Mouse (Mus musculus): ENCODE measurements at regions not wholly inside any gene's neighbourhood (a gene's known extent, or its start where the extent isn't known, plus 50 kb on each side); places are given as distances from the start of the nearest gene placed in this dataset.

GRCm38 (mm10) chr13:25403182-25403795 is 133.0 kb upstream of the Nrsn1 start:
- Histone ChIP-seq H3K4me3 (no peak overlapping the region), H3K27me3 (no peaks in the 10 kb centered on the region), H3K9ac (no peak overlapping the region), H3K36me3 (no peaks in the 10 kb centered on the region), H3K27ac (no peak overlapping the region), H3K4me1 (0 out of 2 replicates have a peak, but pooled peaks cover 2% of the 10 kb centered on the region), H3K9me3 (no peaks in the 10 kb centered on the region), H3K4me2 (no peak overlapping the region)
- 49% methylated on average over 3 of the region's 3 CpGs for WGBS
- no peak for ATAC-seq (ENCODE audit: insufficient number of reproducible peaks, low FRiP score, low TSS enrichment, low read depth)

DNA sequence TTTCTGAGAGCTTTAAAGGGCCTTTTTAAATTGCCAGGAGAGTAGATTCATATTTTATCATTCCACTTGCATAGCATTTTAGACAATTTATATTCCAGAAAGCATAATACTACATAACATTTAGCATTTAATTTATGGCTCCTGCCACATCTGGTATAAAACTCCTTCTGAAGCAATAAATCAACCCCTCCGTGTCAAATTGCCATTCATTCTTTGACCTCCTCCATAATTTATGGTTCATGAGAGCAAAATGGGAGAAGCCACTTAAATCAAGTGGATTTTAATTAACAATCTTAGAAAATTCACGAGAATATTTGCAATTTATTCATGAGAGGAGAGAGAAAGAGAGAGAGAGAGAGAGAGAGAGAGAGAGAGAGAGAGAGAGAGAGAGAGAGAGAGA is 132.4 kb upstream of the Nrsn1 start:
- Histone ChIP-seq H3K27ac (no peak overlapping the region), H3K4me1 (0 out of 2 replicates have a peak, but pooled peaks cover 2% of the 10 kb centered on the region), H3K9ac (no peak overlapping the region), H3K4me2 (no peak overlapping the region), H3K4me3 (no peak overlapping the region), H3K36me3 (no peaks in the 10 kb centered on the region), H3K9me3 (no peaks in the 10 kb centered on the region), H3K27me3 (no peaks in the 10 kb centered on the region)
- 10% methylated on average over 2 of the region's 2 CpGs for WGBS
- no peak for ATAC-seq (ENCODE audit: insufficient number of reproducible peaks, low FRiP score, low TSS enrichment, low read depth)

DNA sequence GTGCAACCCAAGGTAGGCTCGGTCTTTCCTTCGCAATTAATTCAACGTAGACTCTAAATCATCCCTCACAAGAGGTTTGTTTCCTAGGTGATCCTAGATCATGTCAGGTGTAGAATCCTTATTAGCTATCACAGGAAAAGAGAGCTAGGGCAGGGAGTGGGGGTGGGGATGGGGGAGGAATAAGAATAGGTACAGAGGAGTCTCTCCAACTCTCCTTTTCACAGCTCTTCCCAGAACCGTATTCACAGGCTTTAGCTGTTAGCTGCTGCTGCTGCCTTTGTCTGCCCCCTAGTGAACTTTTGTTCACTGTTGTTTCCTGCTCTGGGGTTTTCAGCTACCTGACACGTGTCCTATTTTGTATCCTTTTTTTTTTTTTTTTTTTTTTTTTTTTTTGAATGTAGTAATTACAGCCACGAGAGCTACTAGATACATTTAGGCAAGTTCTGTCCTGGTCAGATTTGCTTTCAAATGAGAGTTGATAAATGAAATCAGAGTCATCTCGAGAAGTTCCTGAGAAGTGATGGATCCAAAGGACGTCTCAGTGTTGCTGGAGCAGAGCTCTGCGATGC is 131.7 kb upstream of the Nrsn1 start:
- WGBS = 51% methylated on average over 9 of the region's 9 CpGs
- ATAC-seq (ENCODE audit: insufficient number of reproducible peaks, low FRiP score, low TSS enrichment, low read depth) = no peak
- Histone ChIP-seq H3K4me3 (no peak overlapping the region), H3K4me2 (no peak overlapping the region), H3K9me3 (no peaks in the 10 kb centered on the region), H3K9ac (no peak overlapping the region), H3K36me3 (no peaks in the 10 kb centered on the region), H3K27me3 (no peaks in the 10 kb centered on the region), H3K4me1 (0 out of 2 replicates have a peak, but pooled peaks cover 2% of the 10 kb centered on the region), H3K27ac (no peak overlapping the region)

- H3K4me1 ChIP-seq = no peaks in the 10 kb centered on the region
- H3K9me3 ChIP-seq = no peaks in the 10 kb centered on the region
- WGBS = 29% methylated on average over 5 of the region's 5 CpGs
- no peak overlapping the region for H3K9ac ChIP-seq
- H3K4me2 ChIP-seq = no peak overlapping the region
- H3K27me3 ChIP-seq = no peaks in the 10 kb centered on the region
- H3K36me3 ChIP-seq = no peaks in the 10 kb centered on the region
- no peak overlapping the region for H3K4me3 ChIP-seq
- no peak for ATAC-seq (ENCODE audit: insufficient number of reproducible peaks, low FRiP score, low TSS enrichment, low read depth)
- no peak overlapping the region for H3K27ac ChIP-seq
Observed at GRCm38 (mm10) chr13:25392770-25393290, 122.5 kb upstream of the Nrsn1 start.

GRCm38 (mm10) chr13:25362627-25362967 is 92.3 kb upstream of the Nrsn1 start:
- Histone ChIP-seq H3K36me3 (no peaks in the 10 kb centered on the region), H3K4me2 (no peak overlapping the region), H3K9ac (no peak overlapping the region), H3K9me3 (no peaks in the 10 kb centered on the region), H3K27me3 (no peaks in the 10 kb centered on the region), H3K4me3 (no peak overlapping the region), H3K4me1 (peaks cover 3% of the 10 kb centered on the region; the same call in 1 of the 2 replicates), H3K27ac (no peak overlapping the region)
- 72% methylated on average over 4 of the region's 4 CpGs for WGBS
- ATAC-seq (ENCODE audit: insufficient number of reproducible peaks, low FRiP score, low TSS enrichment, low read depth) = no peak

DNA sequence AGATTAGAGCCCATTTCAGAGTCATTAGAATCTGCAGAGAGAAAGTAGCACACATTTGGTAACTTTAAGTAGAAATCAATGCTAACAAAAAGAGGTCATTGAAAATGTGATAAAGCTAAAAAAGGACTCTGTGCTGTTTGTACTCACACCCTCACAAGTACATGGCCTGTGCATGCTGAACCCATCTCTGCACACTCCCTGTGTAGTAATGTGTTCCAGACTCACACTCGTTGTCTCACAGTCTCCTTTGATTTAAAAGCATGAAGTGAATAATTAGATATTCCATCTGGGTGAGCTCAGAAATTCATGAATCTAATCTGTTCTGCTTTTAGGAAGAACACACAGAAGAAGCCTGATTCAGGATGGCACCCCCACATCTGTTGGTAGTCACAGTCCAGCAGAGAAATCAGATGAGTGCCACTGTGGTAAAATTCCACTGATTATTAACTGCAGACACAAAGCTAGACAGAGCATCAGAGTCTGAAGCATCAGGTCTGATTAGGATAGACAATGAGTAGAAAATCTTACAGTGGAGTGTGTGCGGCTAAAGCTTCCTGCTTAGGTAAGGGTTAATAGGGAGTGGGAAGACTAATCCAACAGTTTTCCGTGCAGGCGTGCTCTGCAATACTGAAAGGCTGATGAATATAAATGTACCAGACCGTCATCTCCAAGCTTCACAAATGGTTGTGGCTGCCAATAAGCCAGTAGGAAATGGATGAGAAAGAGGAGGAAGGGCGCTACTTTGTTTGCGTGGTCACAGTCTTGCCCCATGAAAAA is 91.7 kb upstream of the Nrsn1 start:
- Histone ChIP-seq H3K9me3 (no peaks in the 10 kb centered on the region), H3K27ac (no peak overlapping the region), H3K9ac (no peak overlapping the region), H3K27me3 (no peaks in the 10 kb centered on the region), H3K4me2 (no peak overlapping the region), H3K4me1 (no peaks in the 10 kb centered on the region), H3K4me3 (no peak overlapping the region), H3K36me3 (no peaks in the 10 kb centered on the region)
- 56% methylated on average over 7 of the region's 7 CpGs for WGBS
- ATAC-seq (ENCODE audit: insufficient number of reproducible peaks, low FRiP score, low TSS enrichment, low read depth) = no peak

DNA sequence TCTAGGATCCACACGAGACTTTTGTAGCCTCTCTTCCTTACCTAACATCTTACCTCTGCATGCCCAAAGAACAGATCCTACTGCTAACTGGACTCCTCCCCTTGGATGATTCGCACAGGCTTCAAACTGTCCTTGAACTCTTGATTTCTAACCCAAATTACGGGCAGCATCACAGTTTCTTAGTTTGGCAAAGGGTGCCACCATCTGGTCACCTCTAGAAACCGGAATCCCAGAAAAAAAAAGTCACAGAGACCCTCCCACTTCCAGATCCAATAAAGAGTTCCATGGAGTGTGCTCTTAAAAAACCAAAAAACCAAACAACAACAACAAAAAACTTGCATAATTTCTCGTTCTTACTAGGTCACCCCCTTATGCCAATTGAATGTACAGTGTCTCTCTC is 77.3 kb upstream of the Nrsn1 start:
- ATAC-seq (ENCODE audit: insufficient number of reproducible peaks, low FRiP score, low TSS enrichment, low read depth) = no peak
- Histone ChIP-seq H3K4me1 (no peaks in the 10 kb centered on the region), H3K4me2 (no peak overlapping the region), H3K27ac (no peak overlapping the region), H3K9ac (no peak overlapping the region), H3K36me3 (no peaks in the 10 kb centered on the region), H3K4me3 (no peak overlapping the region), H3K9me3 (no peaks in the 10 kb centered on the region), H3K27me3 (no peaks in the 10 kb centered on the region)
- 47% methylated on average over 5 of the region's 5 CpGs for WGBS

GRCm38 (mm10) chr13:25343309-25343708 is 73.0 kb upstream of the Nrsn1 start:
- H3K27ac ChIP-seq = no peak overlapping the region
- no peaks in the 10 kb centered on the region for H3K4me1 ChIP-seq
- no peaks in the 10 kb centered on the region for H3K9me3 ChIP-seq
- no peak for ATAC-seq (ENCODE audit: insufficient number of reproducible peaks, low FRiP score, low TSS enrichment, low read depth)
- no peak overlapping the region for H3K4me2 ChIP-seq
- no peaks in the 10 kb centered on the region for H3K27me3 ChIP-seq
- 72% methylated on average over 6 of the region's 6 CpGs for WGBS
- H3K36me3 ChIP-seq = no peaks in the 10 kb centered on the region
- H3K4me3 ChIP-seq = no peak overlapping the region
- no peak overlapping the region for H3K9ac ChIP-seq

DNA sequence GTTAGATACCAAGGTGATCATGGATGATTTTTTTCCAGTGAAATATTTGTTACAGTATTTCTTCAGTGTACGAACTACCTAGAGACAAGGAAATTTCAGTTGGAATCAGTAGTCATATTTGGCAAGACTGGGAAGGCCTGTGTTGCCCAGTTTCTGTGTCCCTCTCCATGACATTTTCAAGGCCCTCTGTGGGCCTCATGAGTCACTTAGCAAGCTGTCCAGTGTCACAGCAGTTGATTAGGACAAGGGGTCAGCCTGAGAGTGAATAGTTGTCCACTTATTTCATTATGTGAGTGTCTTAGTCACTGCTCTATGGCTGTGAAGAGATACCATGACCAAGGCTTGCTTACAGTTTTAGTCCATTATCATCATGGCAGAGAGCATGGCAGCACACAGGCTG is 71.5 kb upstream of the Nrsn1 start:
- Histone ChIP-seq H3K27ac (no peak overlapping the region), H3K4me3 (no peak overlapping the region), H3K4me1 (no peaks in the 10 kb centered on the region), H3K36me3 (no peaks in the 10 kb centered on the region), H3K9me3 (no peaks in the 10 kb centered on the region), H3K9ac (no peak overlapping the region), H3K4me2 (no peak overlapping the region), H3K27me3 (no peaks in the 10 kb centered on the region)
- WGBS = 82% methylated on average over 1 of the region's 1 CpGs
- no peak for ATAC-seq (ENCODE audit: insufficient number of reproducible peaks, low FRiP score, low TSS enrichment, low read depth)

- no peaks in the 10 kb centered on the region for H3K36me3 ChIP-seq
- no peak overlapping the region for H3K4me2 ChIP-seq
- ATAC-seq (ENCODE audit: insufficient number of reproducible peaks, low FRiP score, low TSS enrichment, low read depth) = no peak
- H3K27me3 ChIP-seq = no peaks in the 10 kb centered on the region
- 86% methylated on average over 1 of the region's 1 CpGs for WGBS
- H3K9ac ChIP-seq = no peak overlapping the region
- H3K4me3 ChIP-seq = no peak overlapping the region
- H3K27ac ChIP-seq = no peak overlapping the region
- no peaks in the 10 kb centered on the region for H3K9me3 ChIP-seq
- no peaks in the 10 kb centered on the region for H3K4me1 ChIP-seq
Observed at GRCm38 (mm10) chr13:25333803-25334202, 63.5 kb upstream of the Nrsn1 start.

Data from limb, embryonic 15.5 days (tissue).